Mouse (Mus musculus): Measurements from ENCODE around the gene Hexb. TPM values are rescaled to one million over a fixed set of nuclear protein-coding genes. Genes with fewer than 3 reads are reported as not detected.

Gene Hexb
- 18.4 and 20.5 TPM in 2 replicates for polyA plus RNA-seq (2016; fragmentation: Nextera tagmentation; extraction: Ambion mirVana)

- H3K27ac ChIP-seq, result peak within 1 kb of the TSS; percentile 88
- no peaks in the 10 kb centered on the region for H3K9me3 ChIP-seq
- peaks cover 26% of the 10 kb centered on the region for H3K4me1 ChIP-seq
- under 1% methylated on average over 45 of the region's 45 CpGs for WGBS
- no peaks in the 10 kb centered on the region for H3K36me3 ChIP-seq (replicated peaks)
- peak; percentile 89 for DNase-seq (ENCODE audit: extremely low spot score, low spot score)
- H3K27me3 ChIP-seq (ENCODE audit: poor library complexity, severe bottlenecking), result peaks cover 12% of the 10 kb centered on the region
- peak within 1 kb of the TSS; percentile 78 for H3K4me3 ChIP-seq
Measured at GRCm38 (mm10) chr13:97197932-97198562, at the start of gene Hexb. TSS of gene Hexb (minus strand) at chr13:97198357.

DNA sequence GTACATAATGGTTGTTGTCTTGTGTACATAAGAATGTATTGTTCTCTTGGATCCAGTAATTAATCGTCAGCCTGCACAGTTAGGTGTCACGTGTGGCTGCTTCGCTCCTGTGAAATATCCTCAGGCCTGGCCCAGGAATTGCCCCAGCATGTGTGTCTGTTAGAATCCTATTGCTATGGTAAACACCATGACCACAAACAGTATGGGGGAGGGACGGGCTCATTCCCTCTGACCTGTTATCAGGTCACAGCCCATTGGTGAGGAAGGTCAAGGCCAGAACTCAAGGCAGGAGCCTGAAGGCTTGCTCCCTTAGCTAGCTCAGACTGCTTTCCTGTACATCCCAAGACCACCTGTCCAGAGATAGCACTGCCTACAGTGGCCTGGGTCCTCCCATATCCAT is 49.6 kb upstream of the Hexb start:
- Histone ChIP-seq H3K9me3 (no peaks in the 10 kb centered on the region), H3K27me3 (ENCODE audit: poor library complexity, severe bottlenecking) (no peaks in the 10 kb centered on the region), H3K4me3 (no peak overlapping the region; the same call in 1 of the 2 replicates), H3K36me3 (replicated peaks) (peaks cover 79% of the 10 kb centered on the region), H3K4me1 (peaks cover 100% of the 10 kb centered on the region), H3K27ac (peak overlapping the region; percentile 87; the same call in 1 of the 2 replicates)
- DNase-seq (ENCODE audit: extremely low spot score, low spot score), result no peak
- WGBS, result 82% methylated on average over 4 of the region's 4 CpGs

DNA sequence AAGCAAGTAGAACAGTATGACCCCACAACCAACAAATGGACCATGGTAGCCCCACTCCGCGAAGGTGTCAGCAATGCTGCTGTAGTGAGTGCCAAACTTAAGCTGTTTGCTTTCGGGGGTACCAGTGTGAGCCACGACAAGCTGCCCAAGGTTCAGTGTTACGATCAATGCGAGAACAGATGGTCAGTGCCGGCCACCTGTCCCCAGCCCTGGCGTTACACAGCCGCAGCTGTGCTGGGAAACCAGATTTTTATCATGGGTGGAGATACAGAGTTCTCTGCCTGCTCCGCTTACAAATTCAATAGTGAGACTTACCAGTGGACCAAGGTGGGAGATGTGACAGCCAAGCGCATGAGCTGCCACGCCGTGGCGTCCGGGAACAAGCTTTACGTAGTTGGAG is 48.1 kb upstream of the Hexb start:
- Histone ChIP-seq H3K27me3 (ENCODE audit: poor library complexity, severe bottlenecking) (no peaks in the 10 kb centered on the region), H3K9me3 (no peaks in the 10 kb centered on the region), H3K4me1 (peaks cover 93% of the 10 kb centered on the region), H3K4me3 (no peak overlapping the region), H3K27ac (peak overlapping the region; percentile 48), H3K36me3 (replicated peaks) (peaks cover 67% of the 10 kb centered on the region)
- WGBS, result 90% methylated on average over 16 of the region's 16 CpGs
- no peak for DNase-seq (ENCODE audit: extremely low spot score, low spot score)

DNA sequence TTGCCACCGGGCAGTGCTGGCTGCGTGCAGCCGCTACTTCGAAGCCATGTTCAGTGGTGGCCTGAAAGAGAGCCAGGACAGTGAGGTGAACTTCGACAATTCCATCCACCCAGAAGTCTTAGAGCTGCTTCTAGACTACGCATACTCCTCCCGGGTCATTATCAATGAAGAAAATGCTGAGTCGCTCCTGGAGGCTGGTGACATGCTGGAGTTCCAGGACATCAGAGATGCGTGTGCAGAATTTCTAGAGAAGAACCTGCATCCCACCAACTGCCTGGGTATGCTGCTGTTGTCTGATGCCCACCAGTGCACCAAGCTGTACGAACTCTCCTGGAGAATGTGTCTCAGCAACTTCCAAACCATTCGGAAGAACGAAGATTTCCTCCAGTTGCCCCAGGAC is 47.0 kb upstream of the Hexb start:
- Histone ChIP-seq H3K27ac (peak overlapping the region; percentile 99), H3K9me3 (no peaks in the 10 kb centered on the region), H3K27me3 (ENCODE audit: poor library complexity, severe bottlenecking) (no peaks in the 10 kb centered on the region), H3K4me3 (peak overlapping the region; percentile 67), H3K36me3 (replicated peaks) (peaks cover 57% of the 10 kb centered on the region), H3K4me1 (peaks cover 92% of the 10 kb centered on the region)
- 90% methylated on average over 12 of the region's 12 CpGs for WGBS
- no peak for DNase-seq (ENCODE audit: extremely low spot score, low spot score)

- H3K4me3 ChIP-seq, result peak overlapping the region; percentile 67
- 62% methylated on average over 11 of the region's 11 CpGs for WGBS
- H3K9me3 ChIP-seq, result no peaks in the 10 kb centered on the region
- H3K27ac ChIP-seq, result peak overlapping the region; percentile 99
- no peak for DNase-seq (ENCODE audit: extremely low spot score, low spot score)
- no peaks in the 10 kb centered on the region for H3K27me3 ChIP-seq (ENCODE audit: poor library complexity, severe bottlenecking)
- peaks cover 92% of the 10 kb centered on the region for H3K4me1 ChIP-seq
- peaks cover 52% of the 10 kb centered on the region for H3K36me3 ChIP-seq (replicated peaks)
Measured at GRCm38 (mm10) chr13:97244712-97245105, 46.6 kb upstream of the Hexb start.

DNA sequence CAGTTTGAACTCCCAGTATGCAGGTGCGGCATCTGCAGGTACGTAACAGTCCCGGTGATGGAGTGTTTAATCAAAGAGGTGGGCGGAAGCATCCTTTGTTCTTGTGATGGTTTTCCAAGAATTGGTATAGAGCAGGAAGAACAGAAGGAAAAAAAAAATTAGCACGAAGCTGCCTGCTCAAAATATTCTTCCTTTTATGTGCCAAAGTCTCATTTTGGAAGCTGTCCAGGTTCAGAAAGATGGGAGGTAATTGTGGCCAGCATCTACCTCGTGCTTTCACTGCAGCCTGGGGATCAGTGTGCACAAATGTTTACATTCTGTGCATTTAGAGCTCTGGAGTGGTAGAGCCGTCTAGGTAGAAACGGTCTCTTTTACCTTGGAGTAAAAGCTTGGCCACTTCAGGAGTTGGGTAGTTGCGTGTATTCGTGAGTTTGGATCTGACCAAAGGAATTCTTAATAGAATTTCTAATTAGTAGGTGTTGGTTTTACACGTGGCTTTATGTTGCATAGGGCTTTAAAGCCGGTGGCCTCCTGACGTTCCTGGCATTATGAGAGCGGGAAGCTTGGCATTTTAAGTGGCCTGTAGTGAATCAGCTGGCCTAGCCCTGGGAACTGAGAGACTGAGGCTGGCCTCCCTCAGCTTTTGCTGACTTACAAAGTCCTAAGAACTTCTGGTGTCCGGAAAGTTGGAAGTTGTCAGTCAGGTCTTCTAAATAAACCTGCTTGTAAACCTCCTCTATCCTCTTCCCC is 46.0 kb upstream of the Hexb start:
- Histone ChIP-seq H3K4me3 (peak overlapping the region; percentile 67), H3K9me3 (no peaks in the 10 kb centered on the region), H3K27me3 (ENCODE audit: poor library complexity, severe bottlenecking) (peaks cover 1% of the 10 kb centered on the region), H3K36me3 (replicated peaks) (peaks cover 47% of the 10 kb centered on the region), H3K4me1 (peaks cover 92% of the 10 kb centered on the region), H3K27ac (peak overlapping the region; percentile 99)
- WGBS, result 42% methylated on average over 15 of the region's 15 CpGs
- DNase-seq (ENCODE audit: extremely low spot score, low spot score), result no peak

- Histone ChIP-seq H3K9me3 (no peaks in the 10 kb centered on the region), H3K4me3 (peak overlapping the region; percentile 67), H3K27ac (peak overlapping the region; percentile 99), H3K27me3 (ENCODE audit: poor library complexity, severe bottlenecking) (peaks cover 14% of the 10 kb centered on the region), H3K36me3 (replicated peaks) (peaks cover 32% of the 10 kb centered on the region), H3K4me1 (peaks cover 92% of the 10 kb centered on the region)
- 4% methylated on average over 6 of the region's 6 CpGs for WGBS
- DNase-seq (ENCODE audit: extremely low spot score, low spot score), result no peak
Measured at GRCm38 (mm10) chr13:97242716-97243115, 44.6 kb upstream of the Hexb start.

DNA sequence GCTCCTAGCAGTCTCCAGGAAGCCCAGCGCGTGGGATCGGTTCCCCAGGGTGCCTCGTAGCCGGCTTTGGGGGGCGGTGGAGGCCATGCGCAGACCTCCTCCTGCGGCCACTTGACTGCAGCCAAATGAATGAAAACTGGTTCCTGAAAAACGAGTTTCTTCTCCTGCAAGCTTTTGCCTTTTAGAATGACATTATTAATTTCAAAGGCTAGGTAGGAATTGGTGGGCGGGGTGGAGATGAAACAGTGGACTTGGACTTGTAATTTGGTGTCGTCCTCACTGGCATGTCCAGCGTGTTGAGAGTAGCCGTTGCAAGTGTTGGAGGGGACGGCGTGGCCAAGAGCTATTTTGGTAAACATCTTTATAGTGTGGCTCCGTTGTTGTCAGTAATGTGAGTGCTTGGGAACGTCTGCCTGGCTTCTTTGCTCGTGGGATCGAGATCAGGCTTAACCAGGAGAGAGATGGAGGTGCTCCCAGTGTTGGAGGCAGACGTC is 43.7 kb upstream of the Hexb start:
- H3K4me1 ChIP-seq, result peaks cover 89% of the 10 kb centered on the region
- WGBS, result under 1% methylated on average over 20 of the region's 20 CpGs
- no peak for DNase-seq (ENCODE audit: extremely low spot score, low spot score)

GRCm38 (mm10) chr13:97240965-97241786 is 43.0 kb upstream of the Hexb start, which contains the start of gene Enc1:
TSS of gene Enc1 (plus strand) at chr13:97241105.
- Histone ChIP-seq H3K9me3 (no peaks in the 10 kb centered on the region), H3K4me1 (peaks cover 83% of the 10 kb centered on the region), H3K36me3 (replicated peaks) (peaks cover 17% of the 10 kb centered on the region), H3K4me3 (peak within 1 kb of the TSS; percentile 67), H3K27me3 (ENCODE audit: poor library complexity, severe bottlenecking) (peaks cover 22% of the 10 kb centered on the region), H3K27ac (peak within 1 kb of the TSS; percentile 99)
- peak; percentile 91 for DNase-seq (ENCODE audit: extremely low spot score, low spot score)
- under 1% methylated on average over 87 of the region's 89 CpGs for WGBS

More for the DNA sequence above, 43.7 kb upstream of the Hexb start:
- Histone ChIP-seq H3K36me3 (replicated peaks) (peaks cover 24% of the 10 kb centered on the region), H3K27ac (peak overlapping the region; percentile 99), H3K4me3 (peak overlapping the region; percentile 67), H3K27me3 (ENCODE audit: poor library complexity, severe bottlenecking) (peaks cover 20% of the 10 kb centered on the region), H3K9me3 (no peaks in the 10 kb centered on the region)

DNA sequence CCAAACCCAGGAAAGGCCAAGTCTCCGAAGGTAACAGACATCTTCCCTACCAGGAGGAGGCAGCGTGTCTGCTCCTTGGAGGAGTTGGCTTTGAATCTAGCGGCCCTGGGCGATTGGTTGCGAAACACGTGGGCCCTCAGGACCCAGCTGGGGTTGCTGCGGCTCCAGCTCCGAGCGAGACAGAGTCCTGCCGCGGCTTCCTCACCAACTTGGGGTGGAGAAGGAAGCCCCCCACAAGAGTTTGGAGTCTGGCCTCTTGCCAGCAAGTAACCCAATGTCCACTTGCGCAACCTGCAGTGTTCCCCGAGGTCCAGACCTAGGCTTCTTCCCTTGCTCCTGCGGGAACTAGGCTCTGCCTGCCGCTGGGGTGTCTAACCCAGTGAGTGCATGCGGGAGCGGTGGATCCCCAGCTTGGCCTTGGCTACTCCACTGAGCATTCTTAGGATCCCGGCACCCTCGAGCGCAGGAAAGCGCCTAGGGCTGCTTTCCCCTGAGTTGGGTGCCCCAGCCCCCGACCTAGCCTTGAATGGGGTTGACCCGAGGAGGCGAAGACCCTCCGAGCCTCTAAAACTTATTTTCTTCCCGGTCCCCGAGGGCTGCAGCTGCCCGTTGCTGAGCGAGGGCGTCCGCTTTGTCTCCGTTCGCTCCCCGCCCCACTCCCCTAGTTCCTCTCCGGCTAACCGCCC is 42.3 kb upstream of the Hexb start:
- peaks cover 9% of the 10 kb centered on the region for H3K36me3 ChIP-seq (replicated peaks)
- peaks cover 22% of the 10 kb centered on the region for H3K27me3 ChIP-seq (ENCODE audit: poor library complexity, severe bottlenecking)
- peak overlapping the region; percentile 67 for H3K4me3 ChIP-seq
- under 1% methylated on average over 35 of the region's 36 CpGs for WGBS
- no peaks in the 10 kb centered on the region for H3K9me3 ChIP-seq
- DNase-seq (ENCODE audit: extremely low spot score, low spot score), result peak; percentile 87
- peaks cover 82% of the 10 kb centered on the region for H3K4me1 ChIP-seq
- H3K27ac ChIP-seq, result peak overlapping the region; percentile 99

GRCm38 (mm10) chr13:97239343-97240180 is 41.4 kb upstream of the Hexb start:
- H3K4me1 ChIP-seq, result peaks cover 82% of the 10 kb centered on the region
- peak overlapping the region; percentile 67 for H3K4me3 ChIP-seq

More at GRCm38 (mm10) chr13:97239343-97240180, 41.4 kb upstream of the Hexb start:
- 5% methylated on average over 23 of the region's 23 CpGs for WGBS
- peaks cover 22% of the 10 kb centered on the region for H3K27me3 ChIP-seq (ENCODE audit: poor library complexity, severe bottlenecking)
- peak overlapping the region; percentile 99 for H3K27ac ChIP-seq
- no peaks in the 10 kb centered on the region for H3K9me3 ChIP-seq
- no peak for DNase-seq (ENCODE audit: extremely low spot score, low spot score)
- H3K36me3 ChIP-seq (replicated peaks), result peaks cover under 1% of the 10 kb centered on the region

All from forebrain, embryonic 10.5 days (tissue).